Mouse (Mus musculus) cortical plate, adult 2 months (tissue): ENCODE measurements around the gene 4931428L18Rik.

Source experiments
- CTCF ChIP-seq: fragments of 200-500 bp; IDR thresholded peaks from 2 replicates; pipeline ENCODE4 v1.5.1; 2011; ENCODE audit warnings: mild to moderate bottlenecking, control low read depth, low read length; ENCODE audit not compliant: insufficient read depth; ENCODE audit errors: extremely low read depth
- POLR2A ChIP-seq: fragments of 200-500 bp; IDR thresholded peaks from 2 replicates; pipeline ENCODE4 v1.6.1; 2011; ENCODE audit warnings: mild to moderate bottlenecking, low read length, control low read depth; ENCODE audit not compliant: insufficient read depth; ENCODE audit errors: extremely low read depth

- TF ChIP-seq CTCF (no peak), POLR2A (no peak)
These were observed 46.4 kb downstream of the 4931428L18Rik start, which contains the start of gene Lgsn for GRCm38 (mm10) chr1:31176101-31176500.
